Mouse (Mus musculus) olfactory bulb, adult 2 months (tissue): ENCODE data around the gene Rnf166. TPM values are rescaled to one million over a fixed set of nuclear protein-coding genes. Genes with fewer than 3 reads are reported as not detected.

Experiments
- H3K27ac ChIP-seq: fragments of 200-500 bp; 2 replicates; pipeline ENCODE4 v1.5.1; 2012; ENCODE audit warnings: low read depth, low read length; ENCODE audit not compliant: insufficient read depth
- H3K4me1 ChIP-seq: fragments of 200-500 bp; 2 replicates; pipeline ENCODE4 v1.6.1; 2012; ENCODE audit warnings: low read length; ENCODE audit not compliant: control insufficient read depth, insufficient read depth
- H3K4me3 ChIP-seq: fragments of 200-500 bp; 2 replicates; pipeline ENCODE4 v1.5.1; 2012; ENCODE audit warnings: mild to moderate bottlenecking, low read depth, low read length, moderate library complexity; ENCODE audit not compliant: insufficient read depth
- CTCF ChIP-seq: fragments of 200-500 bp; IDR thresholded peaks from 2 replicates; pipeline ENCODE4 v1.5.1; 2012; ENCODE audit warnings: low read depth, mild to moderate bottlenecking, low read length, moderate library complexity; ENCODE audit not compliant: insufficient read depth
- POLR2A ChIP-seq: fragments of 200-500 bp; IDR thresholded peaks from 2 replicates; pipeline ENCODE4 v1.6.1; 2012; ENCODE audit warnings: mild to moderate bottlenecking, low read depth, low read length, moderate library complexity; ENCODE audit not compliant: insufficient read depth
- WGBS: fragments of 180-500 bp; shearing (Covaris S2); methylation state at CpG from one replicate; pipeline ENCODE4 v1.1.7; 2018; 5-methylcytosine and 5-hydroxymethylcytosine counted together
- polyA plus RNA-seq: library from polyadenylated mRNA; stranded (reverse); fragments of >200 nt; gene quantifications from 2 replicates; pipeline ENCODE4 v1.2.4, GENCODE M21; 2012; ENCODE audit warnings: low replicate concordance; ENCODE audit not compliant: missing spikeins, insufficient read depth, insufficient read length

Gene Rnf166
- polyA plus RNA-seq, result not detected in 2 replicates

GRCm38 (mm10) chr8:122475580-122476320 is at the start of gene Rnf166, which contains the start of gene Ctu2:
Gene Rnf166 (minus strand): TSS chr8:122476064.
Gene Ctu2 (plus strand): TSS chr8:122476143.
- TF ChIP-seq POLR2A (peak; percentile 61; the same call in 1 of the 2 replicates), CTCF (no peak)
- under 1% methylated on average over 103 of the region's 103 CpGs for WGBS
- peaks cover 24% of the 10 kb centered on the region for H3K4me1 ChIP-seq
- H3K27ac ChIP-seq, result peak within 1 kb of the TSS; percentile 49; the same call in 1 of the 2 replicates
- H3K4me3 ChIP-seq, result peak within 1 kb of the TSS; percentile 92

- TF ChIP-seq POLR2A, result no peak
- TF ChIP-seq CTCF, result no peak
- Histone ChIP-seq H3K27ac (no peak overlapping the region), H3K4me3 (no peak overlapping the region), H3K4me1 (peaks cover 18% of the 10 kb centered on the region)
- WGBS, result 85% methylated on average over 6 of the region's 6 CpGs
Observed at GRCm38 (mm10) chr8:122525004-122525403, 49.1 kb upstream of the Rnf166 start.

- Histone ChIP-seq H3K4me1 (peaks cover 18% of the 10 kb centered on the region), H3K27ac (no peak overlapping the region), H3K4me3 (no peak overlapping the region)
- TF ChIP-seq CTCF, result no peak
- TF ChIP-seq POLR2A, result no peak
- WGBS, result 53% methylated on average over 6 of the region's 6 CpGs
Observed at GRCm38 (mm10) chr8:122524506-122524905, 48.6 kb upstream of the Rnf166 start.

- Histone ChIP-seq H3K4me3 (no peak overlapping the region), H3K4me1 (peaks cover 18% of the 10 kb centered on the region), H3K27ac (no peak overlapping the region)
- TF ChIP-seq CTCF (no peak), POLR2A (no peak)
- 8% methylated on average over 23 of the region's 23 CpGs for WGBS
Observed at GRCm38 (mm10) chr8:122523652-122524360, 47.9 kb upstream of the Rnf166 start.

- peaks cover 18% of the 10 kb centered on the region for H3K4me1 ChIP-seq
- 80% methylated on average over 14 of the region's 14 CpGs for WGBS
- no peak overlapping the region for H3K27ac ChIP-seq
- H3K4me3 ChIP-seq, result no peak overlapping the region
- TF ChIP-seq CTCF, result no peak
Observed at GRCm38 (mm10) chr8:122522796-122523651, 47.2 kb upstream of the Rnf166 start.

GRCm38 (mm10) chr8:122520611-122521010 is 44.7 kb upstream of the Rnf166 start:
- Histone ChIP-seq H3K4me3 (no peak overlapping the region), H3K4me1 (peaks cover 18% of the 10 kb centered on the region), H3K27ac (no peak overlapping the region)
- TF ChIP-seq POLR2A (no peak), CTCF (no peak)
- WGBS, result 81% methylated on average over 11 of the region's 11 CpGs

- Histone ChIP-seq H3K4me3 (no peak overlapping the region), H3K27ac (no peak overlapping the region), H3K4me1 (no peaks in the 10 kb centered on the region)
- 48% methylated on average over 6 of the region's 6 CpGs for WGBS
- TF ChIP-seq CTCF, result no peak
- TF ChIP-seq POLR2A, result no peak
Observed at GRCm38 (mm10) chr8:122517541-122518190, 41.8 kb upstream of the Rnf166 start.

- Histone ChIP-seq H3K4me1 (no peaks in the 10 kb centered on the region), H3K4me3 (no peak overlapping the region), H3K27ac (no peak overlapping the region)
- TF ChIP-seq POLR2A, result no peak
- 88% methylated on average over 14 of the region's 14 CpGs for WGBS
Observed at GRCm38 (mm10) chr8:122515699-122516098, 39.8 kb upstream of the Rnf166 start.
